Mouse (Mus musculus): Measurements from ENCODE around the gene Cdc34. TPM values are rescaled to one million over a fixed set of nuclear protein-coding genes. Genes with fewer than 3 reads are reported as not detected.

The Cdc34 gene
- polyA plus RNA-seq, 1 experiment from 2014 or later, result 88.0 TPM

DNA sequence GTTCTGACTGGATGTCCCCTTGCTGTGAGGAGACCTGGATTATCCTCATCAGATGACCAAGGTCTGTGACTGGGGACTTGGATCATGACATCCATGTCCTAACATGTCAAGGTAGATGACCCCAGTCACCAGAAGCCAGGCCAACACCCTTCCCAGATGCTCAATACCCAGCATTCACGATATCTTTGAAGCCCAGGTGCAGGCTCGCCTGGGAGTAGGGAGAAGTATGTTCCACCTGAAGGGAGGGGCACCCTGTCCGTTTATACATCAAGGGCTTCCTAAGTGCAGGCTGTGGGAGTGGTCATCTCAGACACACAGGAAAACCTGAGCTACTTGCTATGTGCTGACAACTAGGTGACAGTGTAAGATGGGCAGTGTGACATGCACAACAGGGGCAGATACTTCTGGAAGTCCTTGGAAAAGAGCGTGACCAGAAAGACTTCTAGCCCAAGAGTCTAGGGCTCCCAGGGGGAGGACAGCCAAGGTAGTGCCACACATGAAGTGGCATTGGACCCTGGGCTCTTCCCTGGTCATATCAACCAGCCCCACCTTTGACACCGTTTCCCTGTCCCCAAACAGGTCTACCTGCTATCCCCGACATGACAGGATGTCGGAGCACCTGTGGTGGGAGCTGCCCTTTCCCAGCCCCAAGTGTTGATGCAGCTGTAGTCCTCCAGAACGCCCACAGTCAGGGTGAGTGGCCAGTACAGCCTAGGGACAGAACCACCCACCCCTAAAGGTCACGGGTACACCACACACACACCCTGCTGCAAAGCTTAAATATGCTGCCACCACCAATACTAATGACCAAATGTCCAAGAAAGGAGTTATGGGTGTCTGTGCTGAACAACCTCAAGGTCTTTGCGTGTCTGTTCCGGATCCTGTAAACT is 1.1 kb upstream of the Cdc34 start:
- Histone ChIP-seq H3K4me1 (replicated peaks; ENCODE audit: control insufficient read depth, insufficient read depth, low read length) (no peaks in the 10 kb centered on the region; the same call in 1 of the 2 replicates), H3K9me3 (ENCODE audit: control insufficient read depth) (no peaks in the 10 kb centered on the region), H3K4me3 (ENCODE audit: low read depth, low read length) (peak overlapping the region; percentile 72), H3K9ac (ENCODE audit: low read depth, low read length) (0 out of 2 replicates have a peak overlapping the region, but pooled peaks have one; percentile 23), H3K36me3 (ENCODE audit: control insufficient read depth, insufficient read depth) (peaks cover 20% of the 10 kb centered on the region), H3K27me3 (replicated peaks; ENCODE audit: control insufficient read depth, insufficient read depth, low read length) (no peaks in the 10 kb centered on the region), H3K4me2 (replicated peaks; ENCODE audit: low read depth) (peak overlapping the region; percentile 60), H3K27ac (ENCODE audit: low read depth, low read length) (peak overlapping the region; percentile 17)
- no peak for TF ChIP-seq CTCF (IDR thresholded peaks at IDR 0.05; ENCODE audit: low read depth)
- ATAC-seq, result peak; percentile 15; the same call in 1 of the 2 replicates
- WGBS, result 20% methylated on average over 11 of the region's 11 CpGs

DNA sequence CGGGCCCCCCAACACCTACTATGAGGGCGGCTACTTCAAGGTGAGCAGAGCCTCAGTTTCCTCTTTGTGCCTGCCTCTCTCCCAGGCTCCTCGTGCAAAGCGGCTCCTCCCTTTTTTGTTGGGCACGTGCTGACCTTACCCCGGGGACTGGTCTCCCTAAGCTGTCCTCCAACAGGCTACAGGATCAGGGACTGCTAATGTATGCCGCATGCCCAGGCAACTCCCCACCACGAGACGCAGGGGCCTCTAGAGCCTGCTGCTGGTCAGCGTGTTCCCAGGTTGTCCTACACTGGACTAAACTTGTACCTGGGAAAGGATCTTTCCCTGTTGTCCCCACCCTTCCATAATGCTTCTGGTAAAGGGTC is 538 bp downstream of the Cdc34 start:
- no peak for TF ChIP-seq CTCF (IDR thresholded peaks at IDR 0.05; ENCODE audit: low read depth)
- H3K4me2 ChIP-seq (replicated peaks; ENCODE audit: low read depth), result peak overlapping the region; percentile 86
- H3K27ac ChIP-seq (ENCODE audit: low read depth, low read length), result peak overlapping the region; percentile 76
- ATAC-seq, result 0 out of 2 replicates have a peak, but pooled peaks have one; percentile 2
- no peaks in the 10 kb centered on the region; the same call in 1 of the 2 replicates for H3K4me1 ChIP-seq (replicated peaks; ENCODE audit: control insufficient read depth, insufficient read depth, low read length)
- 0% methylated on average over 10 of the region's 10 CpGs for WGBS
- peak overlapping the region; percentile 82 for H3K9ac ChIP-seq (ENCODE audit: low read depth, low read length)
- H3K4me3 ChIP-seq (ENCODE audit: low read depth, low read length), result peak overlapping the region; percentile 72
- no peaks in the 10 kb centered on the region for H3K9me3 ChIP-seq (ENCODE audit: control insufficient read depth)
- no peaks in the 10 kb centered on the region for H3K27me3 ChIP-seq (replicated peaks; ENCODE audit: control insufficient read depth, insufficient read depth, low read length)
- peaks cover 33% of the 10 kb centered on the region for H3K36me3 ChIP-seq (ENCODE audit: control insufficient read depth, insufficient read depth)

DNA sequence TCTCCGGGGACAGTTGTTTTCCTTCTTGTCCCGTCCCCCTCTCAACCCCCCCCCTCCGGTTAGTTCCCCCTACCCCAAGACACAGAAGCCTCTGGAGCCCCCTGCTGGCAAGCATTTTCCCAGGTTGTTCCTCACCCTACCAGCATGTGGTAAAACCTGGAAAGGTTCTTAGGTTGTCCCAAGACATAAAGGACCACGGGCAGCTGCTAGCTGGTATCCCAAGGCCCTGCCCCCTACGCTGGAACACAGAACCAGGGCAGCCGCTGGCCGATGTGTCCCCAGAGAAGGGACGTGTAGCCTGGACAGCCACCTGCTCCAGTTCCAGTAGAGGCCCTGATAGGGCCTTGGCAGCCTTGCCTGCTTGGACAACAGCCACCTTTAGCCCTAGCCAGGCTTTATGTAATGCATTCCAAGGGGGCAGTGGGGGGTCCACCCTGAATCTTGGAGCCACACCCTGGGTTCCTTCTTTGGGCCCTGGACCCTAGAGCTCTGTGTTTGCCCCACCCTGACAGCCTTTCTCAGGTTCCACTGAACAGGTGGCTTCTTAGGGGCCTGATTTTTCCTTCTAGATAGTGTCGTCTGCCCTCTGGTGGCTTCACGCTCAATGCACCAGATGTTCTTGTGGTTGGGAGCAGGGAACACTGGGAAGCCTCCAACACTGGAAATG is 1.1 kb downstream of the Cdc34 start:
- no peaks in the 10 kb centered on the region; the same call in 1 of the 2 replicates for H3K4me1 ChIP-seq (replicated peaks; ENCODE audit: control insufficient read depth, insufficient read depth, low read length)
- peak overlapping the region; percentile 76 for H3K27ac ChIP-seq (ENCODE audit: low read depth, low read length)
- 0 out of 2 replicates have a peak, but pooled peaks have one; percentile 7 for ATAC-seq
- peak; percentile 71 for TF ChIP-seq CTCF (IDR thresholded peaks at IDR 0.05; ENCODE audit: low read depth)
- peak overlapping the region; percentile 82 for H3K9ac ChIP-seq (ENCODE audit: low read depth, low read length)
- H3K4me2 ChIP-seq (replicated peaks; ENCODE audit: low read depth), result peak overlapping the region; percentile 86
- peak overlapping the region; percentile 72 for H3K4me3 ChIP-seq (ENCODE audit: low read depth, low read length)
- H3K27me3 ChIP-seq (replicated peaks; ENCODE audit: control insufficient read depth, insufficient read depth, low read length), result no peaks in the 10 kb centered on the region
- WGBS, result 2% methylated on average over 10 of the region's 10 CpGs
- H3K9me3 ChIP-seq (ENCODE audit: control insufficient read depth), result no peaks in the 10 kb centered on the region
- peaks cover 38% of the 10 kb centered on the region for H3K36me3 ChIP-seq (ENCODE audit: control insufficient read depth, insufficient read depth)

DNA sequence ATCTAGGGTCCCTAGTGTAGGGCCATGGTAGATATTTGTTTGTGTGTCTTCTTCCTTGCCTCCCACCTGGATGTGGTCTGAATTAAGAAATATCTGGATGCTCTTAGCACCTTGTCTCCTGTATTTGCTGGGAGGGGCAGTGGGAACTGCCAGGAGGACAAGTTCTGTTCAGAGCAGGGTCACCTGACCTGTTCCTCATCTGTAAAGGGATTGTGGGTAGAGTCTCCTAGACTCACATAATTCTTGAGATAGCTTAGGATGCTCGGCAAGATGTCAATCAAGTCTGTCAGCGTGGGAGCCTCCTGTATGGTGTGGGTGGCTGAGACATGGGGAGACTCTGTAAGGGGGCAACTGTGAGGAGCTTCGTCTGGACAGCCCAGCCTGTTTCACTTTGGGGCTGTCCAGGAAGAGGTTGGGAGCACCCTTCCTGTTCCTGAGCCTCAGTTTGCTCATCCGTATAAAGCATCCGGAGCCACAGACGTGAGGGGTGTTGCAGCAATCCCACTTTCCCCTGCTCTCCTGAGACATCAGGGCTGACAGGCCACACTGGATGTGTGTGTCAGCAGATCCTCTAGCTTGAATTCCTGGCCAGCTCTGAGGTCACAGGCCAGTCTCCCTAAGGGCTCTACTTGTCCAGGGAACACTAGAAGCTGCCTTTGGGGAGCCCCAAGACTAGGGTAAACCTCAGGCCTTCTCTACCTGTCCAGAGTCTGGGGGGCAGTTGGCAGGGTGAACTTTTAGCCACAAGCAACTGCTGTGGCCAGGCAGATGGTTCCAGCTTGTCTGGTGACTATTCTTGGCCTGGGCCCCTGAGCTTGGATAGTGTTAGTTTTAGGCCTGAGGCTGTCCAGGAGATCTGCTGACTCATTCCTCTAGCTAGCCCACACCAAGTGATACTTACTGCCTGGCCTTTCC is 2.0 kb downstream of the Cdc34 start:
- 69% methylated on average over 6 of the region's 6 CpGs for WGBS
- Histone ChIP-seq H3K27me3 (replicated peaks; ENCODE audit: control insufficient read depth, insufficient read depth, low read length) (no peaks in the 10 kb centered on the region), H3K4me2 (replicated peaks; ENCODE audit: low read depth) (peak overlapping the region; percentile 86), H3K27ac (ENCODE audit: low read depth, low read length) (peak overlapping the region; percentile 3; the same call in 1 of the 2 replicates), H3K9ac (ENCODE audit: low read depth, low read length) (peak overlapping the region; percentile 82; the same call in 1 of the 2 replicates), H3K36me3 (ENCODE audit: control insufficient read depth, insufficient read depth) (peaks cover 47% of the 10 kb centered on the region), H3K9me3 (ENCODE audit: control insufficient read depth) (no peaks in the 10 kb centered on the region), H3K4me3 (ENCODE audit: low read depth, low read length) (peak overlapping the region; percentile 72; the same call in 1 of the 2 replicates), H3K4me1 (replicated peaks; ENCODE audit: control insufficient read depth, insufficient read depth, low read length) (no peaks in the 10 kb centered on the region; the same call in 1 of the 2 replicates)
- no peak for TF ChIP-seq CTCF (IDR thresholded peaks at IDR 0.05; ENCODE audit: low read depth)
- no peak for ATAC-seq

DNA sequence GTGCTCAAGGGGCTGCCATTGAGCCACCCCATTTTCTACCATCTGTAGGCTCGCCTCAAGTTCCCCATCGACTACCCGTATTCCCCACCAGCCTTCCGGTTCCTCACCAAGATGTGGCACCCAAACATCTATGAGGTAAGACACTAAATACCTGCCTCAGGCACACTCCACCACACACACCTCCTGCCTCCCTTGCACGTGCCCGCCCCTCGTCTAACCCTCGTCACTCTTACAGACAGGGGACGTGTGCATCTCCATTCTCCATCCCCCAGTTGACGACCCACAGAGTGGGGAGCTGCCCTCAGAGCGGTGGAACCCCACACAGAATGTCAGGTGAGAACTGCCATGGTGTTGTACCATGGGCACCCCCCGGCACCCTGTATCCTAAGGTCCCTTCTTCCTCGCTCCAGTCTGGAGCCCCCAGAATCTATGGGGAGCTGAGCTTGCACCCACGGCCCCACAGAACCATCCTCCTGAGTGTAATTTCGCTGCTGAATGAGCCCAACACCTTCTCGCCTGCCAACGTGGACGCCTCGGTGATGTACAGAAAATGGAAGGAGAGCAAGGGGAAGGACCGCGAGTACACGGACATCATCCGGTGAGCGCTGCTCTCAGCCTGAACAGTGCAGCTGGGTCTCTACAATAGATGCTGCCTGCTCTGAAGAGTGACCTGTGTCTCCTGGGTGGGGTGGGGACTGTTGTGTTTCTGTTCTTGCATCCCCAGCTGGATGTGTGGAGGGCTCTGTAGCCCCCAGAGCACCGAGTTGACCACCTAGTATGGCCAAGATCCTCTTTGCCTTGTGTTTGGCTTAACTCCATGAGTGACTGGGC is 3.0 kb downstream of the Cdc34 start:
- Histone ChIP-seq H3K36me3 (ENCODE audit: control insufficient read depth, insufficient read depth) (peaks cover 50% of the 10 kb centered on the region), H3K4me2 (replicated peaks; ENCODE audit: low read depth) (no peak overlapping the region), H3K4me1 (replicated peaks; ENCODE audit: control insufficient read depth, insufficient read depth, low read length) (no peaks in the 10 kb centered on the region; the same call in 1 of the 2 replicates), H3K27me3 (replicated peaks; ENCODE audit: control insufficient read depth, insufficient read depth, low read length) (no peaks in the 10 kb centered on the region), H3K4me3 (ENCODE audit: low read depth, low read length) (no peak overlapping the region), H3K27ac (ENCODE audit: low read depth, low read length) (no peak overlapping the region), H3K9ac (ENCODE audit: low read depth, low read length) (0 out of 2 replicates have a peak overlapping the region, but pooled peaks have one; percentile 5), H3K9me3 (ENCODE audit: control insufficient read depth) (no peaks in the 10 kb centered on the region)
- no peak for ATAC-seq
- WGBS, result 94% methylated on average over 25 of the region's 25 CpGs
- no peak for TF ChIP-seq CTCF (IDR thresholded peaks at IDR 0.05; ENCODE audit: low read depth)

All from intestine, postnatal 0 days (tissue).